Mouse (Mus musculus) G1E (cell line): ENCODE data around the gene Nlgn1.

Experiments
- CTCF ChIP-seq: IDR thresholded peaks from 2 replicates; pipeline ENCODE4 v1.5.1; 2012; ENCODE audit warnings: low read depth, low read length, inconsistent platforms, mixed read lengths
- GATA1 ChIP-seq: IDR thresholded peaks from 2 replicates; pipeline ENCODE4 v1.6.1; 2012; ENCODE audit warnings: borderline replicate concordance, low read length, inconsistent platforms, mixed read lengths
- GATA2 ChIP-seq: IDR thresholded peaks from 2 replicates; pipeline ENCODE4 v1.6.1; 2012; ENCODE audit warnings: low read depth, low read length, inconsistent platforms, borderline replicate concordance
- TAL1 ChIP-seq: conservative IDR thresholded peaks from 2 replicates; pipeline ENCODE4 v1.6.1; 2012; ENCODE audit warnings: low read depth, low read length, inconsistent platforms, mixed read lengths

- TF ChIP-seq CTCF (no peak), TAL1 (no peak), GATA1 (no peak), GATA2 (no peak)
Measured at GRCm38 (mm10) chr3:26228172-26228781, 104.0 kb downstream of the Nlgn1 start.
